Mouse (Mus musculus) megakaryocyte, embryonic 14.5 days (primary cell): ENCODE data around the gene Col4a2.

Experiments
- FLI1 ChIP-seq: IDR thresholded peaks from 2 replicates; pipeline ENCODE4 v1.6.1; 2012; ENCODE audit warnings: low read length, inconsistent platforms, mixed read lengths
- GATA1 ChIP-seq: IDR thresholded peaks from 3 replicates; pipeline ENCODE4 v1.6.1; 2012; ENCODE audit warnings: mixed read lengths, low read length, inconsistent platforms, borderline replicate concordance

GRCm38 (mm10) chr8:11430688-11431087 lies 118.1 kb downstream of the Col4a2 start:
- TF ChIP-seq GATA1 (no peak), FLI1 (no peak)
